Mouse (Mus musculus) kidney, embryonic 15.5 days (tissue): Measurements from ENCODE around the gene Lrrc75a. TPM values are rescaled to one million over a fixed set of nuclear protein-coding genes. Genes with fewer than 3 reads are reported as not detected.

Experiments used
- ATAC-seq: fragments of 200-750 bp; cut with Nextera tagmentation; replicated peaks from 2 replicates; pipeline ENCODE4 v1.8.0; 2017; ENCODE audit warnings: moderate TSS enrichment; ENCODE audit not compliant: low FRiP score
- H3K27ac ChIP-seq: fragments of 300-500 bp; sonication (generic); 2 replicates; pipeline ENCODE4 v1.5.1; 2015; ENCODE audit warnings: mild to moderate bottlenecking, inconsistent platforms
- H3K27me3 ChIP-seq: fragments of 300-500 bp; sonication (generic); 2 replicates; pipeline ENCODE4 v1.6.1; 2015; ENCODE audit warnings: inconsistent platforms
- H3K36me3 ChIP-seq: fragments of 300-500 bp; sonication (generic); 2 replicates; pipeline ENCODE4 v1.6.1; 2015; ENCODE audit warnings: inconsistent platforms
- H3K4me1 ChIP-seq: fragments of 300-500 bp; sonication (generic); 2 replicates; pipeline ENCODE4 v1.6.1; 2015; ENCODE audit warnings: inconsistent platforms
- H3K4me2 ChIP-seq: fragments of 300-500 bp; sonication (generic); 2 replicates; pipeline ENCODE4 v1.6.1; 2015; ENCODE audit warnings: moderate library complexity, mild to moderate bottlenecking, inconsistent platforms
- H3K4me3 ChIP-seq: fragments of 300-500 bp; sonication (generic); replicated peaks from 2 replicates; pipeline ENCODE4 v1.5.1; 2015; ENCODE audit warnings: mild to moderate bottlenecking, inconsistent platforms
- H3K9ac ChIP-seq: fragments of 300-500 bp; sonication (generic); 2 replicates; pipeline ENCODE4 v1.6.1; 2015; ENCODE audit warnings: mild to moderate bottlenecking, inconsistent platforms
- H3K9me3 ChIP-seq: fragments of 300-500 bp; sonication (generic); replicated peaks from 2 replicates; pipeline ENCODE4 v1.6.1; 2016; ENCODE audit warnings: inconsistent platforms
- WGBS: fragments of 180-500 bp; shearing (Covaris S2); methylation state at CpG from one replicate; pipeline ENCODE4 v1.1.7; 2015; ENCODE audit warnings: mixed read lengths; 5-methylcytosine and 5-hydroxymethylcytosine counted together
- polyA plus RNA-seq: library from polyadenylated mRNA; unstranded; fragments of >200 nt; fragmentation: Nextera tagmentation; extraction: Ambion mirVana; gene quantifications from 2 replicates; pipeline ENCODE4 v1.2.1, GENCODE M21; 2015

Gene Lrrc75a
- polyA plus RNA-seq, 1 experiment from 2014 or later = 15.7 TPM

- H3K9me3 ChIP-seq = no peaks in the 10 kb centered on the region
- H3K4me1 ChIP-seq = peaks cover 31% of the 10 kb centered on the region
- peaks cover 59% of the 10 kb centered on the region for H3K36me3 ChIP-seq
- no peak for ATAC-seq
- H3K4me2 ChIP-seq = no peak overlapping the region
- no peak overlapping the region for H3K27ac ChIP-seq
- H3K9ac ChIP-seq = no peak overlapping the region
- no peaks in the 10 kb centered on the region for H3K27me3 ChIP-seq
- H3K4me3 ChIP-seq = no peak overlapping the region
- 76% methylated on average over 6 of the region's 6 CpGs for WGBS
These were observed 38.0 kb downstream of the Lrrc75a start for GRCm38 (mm10) chr11:62610304-62610703.

DNA sequence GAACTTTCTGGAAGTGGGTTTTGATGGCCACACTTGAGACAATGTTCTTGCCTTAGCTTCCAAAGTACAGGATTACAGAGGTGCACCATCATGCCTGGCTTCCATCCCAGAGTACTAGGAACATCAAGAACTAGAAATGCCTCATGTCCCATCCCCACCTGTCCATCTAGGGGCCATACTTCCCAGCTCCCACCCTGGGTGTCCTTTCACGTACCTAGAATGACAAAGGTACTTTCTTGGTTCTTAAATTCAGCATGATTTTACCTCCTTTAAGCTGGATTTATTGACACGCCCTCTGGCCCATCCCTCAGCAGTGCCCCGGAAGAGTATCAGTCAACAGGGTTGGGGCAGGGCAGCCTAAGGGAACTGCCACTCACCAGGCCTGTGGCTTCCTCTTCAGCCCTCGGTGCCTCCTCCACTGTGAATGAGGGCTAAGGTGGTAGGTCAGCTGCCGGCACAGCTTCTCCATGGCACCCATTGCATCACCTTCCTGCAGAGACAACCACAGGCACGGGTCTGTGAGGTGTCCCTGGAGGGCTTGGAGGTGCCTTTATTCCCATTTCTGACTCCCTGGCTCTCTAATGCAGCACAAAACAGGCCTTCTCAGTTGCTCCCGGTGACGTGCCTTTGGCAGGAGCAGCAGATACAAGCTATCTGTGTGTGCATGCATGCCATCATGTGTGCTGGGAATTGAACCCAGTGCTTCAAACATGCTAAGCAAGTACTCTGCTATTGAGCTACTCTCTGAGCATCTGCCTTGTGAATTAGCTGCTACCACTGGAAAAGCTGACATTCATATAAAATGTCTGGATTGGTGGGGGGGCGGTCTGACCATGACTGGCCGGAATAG, 39.3 kb downstream of the Lrrc75a start:
- Histone ChIP-seq H3K9ac (no peak overlapping the region), H3K4me2 (no peak overlapping the region), H3K27me3 (no peaks in the 10 kb centered on the region), H3K36me3 (peaks cover 71% of the 10 kb centered on the region), H3K4me3 (no peak overlapping the region), H3K4me1 (peaks cover 33% of the 10 kb centered on the region), H3K27ac (no peak overlapping the region), H3K9me3 (no peaks in the 10 kb centered on the region)
- WGBS = 82% methylated on average over 10 of the region's 10 CpGs
- no peak for ATAC-seq

GRCm38 (mm10) chr11:62607952-62608201, 40.4 kb downstream of the Lrrc75a start:
- no peak overlapping the region; the same call in 1 of the 2 replicates for H3K27ac ChIP-seq
- no peak overlapping the region for H3K4me2 ChIP-seq
- peaks cover 30% of the 10 kb centered on the region for H3K4me1 ChIP-seq
- peaks cover 80% of the 10 kb centered on the region for H3K36me3 ChIP-seq
- no peak overlapping the region for H3K9ac ChIP-seq
- no peaks in the 10 kb centered on the region for H3K27me3 ChIP-seq
- H3K9me3 ChIP-seq = no peaks in the 10 kb centered on the region
- no peak overlapping the region for H3K4me3 ChIP-seq
- ATAC-seq = no peak
- WGBS = 97% methylated on average over 1 of the region's 1 CpGs

DNA sequence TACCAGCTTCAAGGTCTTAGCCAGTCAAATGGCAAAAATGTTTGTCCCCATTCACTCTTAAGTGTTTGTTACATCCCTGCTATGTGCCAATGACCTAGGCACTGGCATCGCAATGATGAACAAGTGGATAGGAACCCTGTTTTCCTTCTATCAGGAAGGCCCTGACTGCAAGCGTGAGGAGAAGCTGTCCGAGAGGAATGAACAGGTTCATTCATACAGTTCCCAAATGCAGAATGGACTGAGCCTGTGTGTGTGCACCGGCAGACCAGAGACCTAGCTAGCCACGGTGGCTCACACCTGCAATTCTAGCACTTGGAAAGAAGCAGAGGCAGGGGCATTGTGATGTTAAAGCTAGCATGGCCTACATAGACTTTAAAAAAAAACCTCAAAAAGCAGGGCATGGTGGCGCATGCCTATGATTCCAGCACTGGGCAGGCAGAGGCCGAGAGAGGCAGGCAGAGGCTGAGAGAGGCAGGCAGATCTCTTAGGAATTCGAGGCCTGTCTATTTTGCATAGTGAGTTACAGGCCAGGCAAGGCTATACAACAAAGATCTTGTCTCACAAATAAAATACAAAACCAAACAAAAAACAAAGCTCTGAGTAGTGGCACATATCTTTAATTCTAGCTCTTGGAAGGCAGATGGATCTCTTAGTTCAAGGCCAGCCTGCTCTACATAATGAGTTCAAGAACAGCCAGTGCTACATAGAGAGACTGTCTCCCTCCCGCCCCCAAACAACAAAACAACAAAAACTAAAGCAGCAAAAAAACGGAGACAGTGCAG, 41.0 kb downstream of the Lrrc75a start:
- 65% methylated on average over 10 of the region's 10 CpGs for WGBS
- ATAC-seq = no peak

GRCm38 (mm10) chr11:62606299-62607169, 41.8 kb downstream of the Lrrc75a start:
- peak overlapping the region; percentile 63 for H3K27ac ChIP-seq
- H3K9me3 ChIP-seq = no peaks in the 10 kb centered on the region
- H3K36me3 ChIP-seq = peaks cover 76% of the 10 kb centered on the region
- H3K4me2 ChIP-seq = no peak overlapping the region
- H3K9ac ChIP-seq = no peak overlapping the region
- peaks cover 33% of the 10 kb centered on the region for H3K4me1 ChIP-seq
- ATAC-seq = no peak
- 62% methylated on average over 10 of the region's 10 CpGs for WGBS
- no peaks in the 10 kb centered on the region for H3K27me3 ChIP-seq
- H3K4me3 ChIP-seq = peak overlapping the region; percentile 77; the same call in 1 of the 2 replicates

More for the DNA sequence above, 41.0 kb downstream of the Lrrc75a start:
- H3K4me3 ChIP-seq = no peak overlapping the region
- peak overlapping the region; percentile 37; the same call in 1 of the 2 replicates for H3K27ac ChIP-seq
- H3K27me3 ChIP-seq = no peaks in the 10 kb centered on the region
- H3K9ac ChIP-seq = no peak overlapping the region
- H3K36me3 ChIP-seq = peaks cover 80% of the 10 kb centered on the region
- no peaks in the 10 kb centered on the region for H3K9me3 ChIP-seq
- no peak overlapping the region for H3K4me2 ChIP-seq
- peaks cover 30% of the 10 kb centered on the region for H3K4me1 ChIP-seq

DNA sequence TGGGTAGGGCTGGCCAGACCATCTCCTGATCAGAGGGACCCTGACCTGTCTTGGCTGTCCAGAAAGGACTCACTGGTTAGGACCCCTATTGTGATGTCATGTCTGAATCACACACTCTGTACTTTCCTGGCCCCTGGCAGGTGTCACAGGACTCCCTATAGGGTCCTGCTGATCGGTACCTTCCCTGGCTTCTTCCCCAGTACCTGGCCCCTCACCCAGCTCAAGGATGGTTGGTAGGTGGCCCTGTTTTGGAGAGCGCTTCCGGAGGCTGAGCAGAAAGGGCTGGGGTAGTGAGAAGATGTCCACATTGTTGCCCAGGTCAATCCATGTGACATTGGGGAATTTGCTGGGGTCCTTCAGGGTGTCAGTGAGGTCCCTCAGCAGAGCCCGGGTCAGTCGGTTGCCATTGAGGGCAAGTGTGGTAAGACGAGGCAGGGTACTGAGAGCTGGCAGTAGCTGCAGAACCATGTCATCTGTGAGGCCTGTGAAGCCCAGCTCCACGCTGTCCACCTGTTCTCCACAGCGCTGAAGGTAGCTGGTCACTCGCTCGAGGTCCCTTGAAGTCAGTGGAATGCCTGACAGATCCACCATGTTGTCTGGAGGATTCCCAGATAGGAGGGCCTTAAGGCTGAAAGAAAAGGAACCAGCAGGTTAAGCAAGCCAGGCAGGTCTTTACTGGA, 42.6 kb downstream of the Lrrc75a start:
- no peaks in the 10 kb centered on the region for H3K9me3 ChIP-seq
- H3K4me3 ChIP-seq = peak overlapping the region; percentile 77
- peaks cover 76% of the 10 kb centered on the region for H3K36me3 ChIP-seq
- peak overlapping the region; percentile 91 for H3K9ac ChIP-seq
- 47% methylated on average over 10 of the region's 10 CpGs for WGBS
- H3K27me3 ChIP-seq = no peaks in the 10 kb centered on the region
- H3K27ac ChIP-seq = peak overlapping the region; percentile 63; the same call in 1 of the 2 replicates
- peak overlapping the region; percentile 62 for H3K4me2 ChIP-seq
- peaks cover 33% of the 10 kb centered on the region for H3K4me1 ChIP-seq
- ATAC-seq = no peak

GRCm38 (mm10) chr11:62604886-62605618, 43.3 kb downstream of the Lrrc75a start:
- no peak for ATAC-seq
- Histone ChIP-seq H3K9ac (peak overlapping the region; percentile 91), H3K9me3 (no peaks in the 10 kb centered on the region), H3K27ac (peak overlapping the region; percentile 63), H3K27me3 (no peaks in the 10 kb centered on the region), H3K4me2 (peak overlapping the region; percentile 62), H3K36me3 (peaks cover 69% of the 10 kb centered on the region), H3K4me1 (peaks cover 33% of the 10 kb centered on the region), H3K4me3 (peak overlapping the region; percentile 77)
- WGBS = 18% methylated on average over 3 of the region's 3 CpGs

DNA sequence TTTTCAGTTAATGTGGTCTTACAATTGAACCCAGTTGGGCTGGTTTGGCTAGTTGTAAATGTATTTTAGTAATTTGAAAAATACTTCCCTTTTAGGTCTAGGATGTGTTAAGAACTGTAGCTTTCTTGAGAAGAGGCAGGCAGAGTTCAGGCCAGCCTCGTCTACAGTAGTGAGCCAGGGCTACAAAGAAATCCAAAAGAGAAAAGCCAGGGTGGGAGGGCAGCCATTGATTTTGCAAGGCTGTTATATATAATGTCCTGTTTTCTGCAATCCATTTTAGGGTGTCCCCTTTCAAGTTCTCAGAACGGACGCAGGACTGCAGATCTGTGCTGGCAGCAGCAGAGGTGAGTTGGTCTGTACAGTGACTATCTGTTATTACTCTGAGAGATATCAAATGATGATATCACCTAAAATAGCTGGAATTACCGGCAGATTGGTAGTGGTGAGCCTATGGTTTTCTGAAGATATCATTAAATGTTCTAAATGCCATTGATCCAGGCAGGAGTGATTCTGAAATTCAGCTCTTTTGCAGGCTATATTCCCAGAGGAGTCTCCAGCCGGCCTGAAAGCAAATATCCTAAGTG, 44.1 kb downstream of the Lrrc75a start:
- ATAC-seq = no peak
- Histone ChIP-seq H3K9me3 (no peaks in the 10 kb centered on the region), H3K36me3 (peaks cover 60% of the 10 kb centered on the region), H3K4me1 (peaks cover 33% of the 10 kb centered on the region), H3K27ac (peak overlapping the region; percentile 93), H3K4me3 (peak overlapping the region; percentile 77), H3K27me3 (no peaks in the 10 kb centered on the region), H3K9ac (peak overlapping the region; percentile 91), H3K4me2 (peak overlapping the region; percentile 62)
- WGBS = 10% methylated on average over 5 of the region's 5 CpGs

GRCm38 (mm10) chr11:62603312-62604056, 44.8 kb downstream of the Lrrc75a start:
- 0% methylated on average over 13 of the region's 13 CpGs for WGBS
- H3K36me3 ChIP-seq = peaks cover 53% of the 10 kb centered on the region
- no peak; the same call in 1 of the 2 replicates for ATAC-seq

More at GRCm38 (mm10) chr11:62603312-62604056, 44.8 kb downstream of the Lrrc75a start:
- Histone ChIP-seq H3K9ac (peak overlapping the region; percentile 91), H3K9me3 (no peaks in the 10 kb centered on the region), H3K4me3 (peak overlapping the region; percentile 77), H3K27ac (peak overlapping the region; percentile 93), H3K27me3 (no peaks in the 10 kb centered on the region), H3K4me2 (peak overlapping the region; percentile 62), H3K4me1 (peaks cover 37% of the 10 kb centered on the region)
